Mouse (Mus musculus): ENCODE data around the gene Fxyd1. TPM values are rescaled to one million over a fixed set of nuclear protein-coding genes. Genes with fewer than 3 reads are reported as not detected.

Fxyd1 gene
- polyA plus RNA-seq, 1 experiment = not detected

DNA sequence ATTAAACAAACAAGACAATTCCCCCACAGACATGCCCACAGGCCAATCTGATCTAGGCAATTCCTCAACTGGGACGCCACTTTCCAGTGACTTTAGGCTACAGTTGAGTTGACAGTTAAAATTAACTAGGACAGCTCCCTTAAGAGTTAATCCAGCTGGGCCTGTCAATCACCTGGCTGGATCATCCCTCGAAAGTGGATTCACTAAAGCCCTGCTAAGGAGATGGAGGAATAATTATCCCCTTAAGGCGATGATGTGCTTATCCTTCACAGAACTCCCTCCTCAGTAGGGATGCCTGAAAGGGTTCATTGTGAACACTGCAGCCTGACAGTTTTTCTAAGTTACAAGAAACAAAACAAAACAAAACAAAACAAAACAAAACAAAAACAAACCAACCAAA, 23.6 kb upstream of the Fxyd1 start:
- no peak overlapping the region for H3K27ac ChIP-seq (ENCODE audit: insufficient read depth, low read depth, low read length)
- H3K4me3 ChIP-seq (ENCODE audit: insufficient read depth, low read length) = no peak overlapping the region
- TF ChIP-seq CTCF (IDR thresholded peaks at IDR 0.05; ENCODE audit: low read depth, low read length) (no peak), POLR2A (IDR thresholded peaks at IDR 0.05; ENCODE audit: borderline replicate concordance, low read depth, low read length) (no peak)
- H3K4me1 ChIP-seq (ENCODE audit: control insufficient read depth, insufficient read depth, low read length) = peaks cover 2% of the 10 kb centered on the region; the same call in 1 of the 2 replicates

DNA sequence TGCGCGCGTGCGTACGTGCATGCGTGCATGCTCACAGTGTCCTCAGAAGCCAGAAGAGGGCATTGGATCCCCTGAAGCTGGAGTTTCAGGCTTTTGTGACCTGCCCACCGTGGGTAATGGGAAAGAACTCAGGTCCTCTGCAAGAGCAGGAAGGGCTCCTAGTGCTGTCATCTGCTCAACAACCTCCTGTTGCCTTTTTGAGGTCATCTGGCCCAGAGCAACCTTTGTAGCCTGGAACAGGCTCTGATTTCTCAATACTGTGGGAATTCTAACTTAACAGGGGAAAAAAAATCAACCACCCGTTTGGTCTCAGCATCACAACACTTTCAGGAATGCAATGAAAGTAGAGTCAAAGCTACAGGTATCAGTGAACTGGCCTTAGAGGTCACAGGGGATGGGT, 22.7 kb upstream of the Fxyd1 start:
- Histone ChIP-seq H3K4me1 (ENCODE audit: control insufficient read depth, insufficient read depth, low read length) (no peaks in the 10 kb centered on the region), H3K4me3 (ENCODE audit: insufficient read depth, low read length) (no peak overlapping the region), H3K27ac (ENCODE audit: insufficient read depth, low read depth, low read length) (no peak overlapping the region)
- no peak for TF ChIP-seq CTCF (IDR thresholded peaks at IDR 0.05; ENCODE audit: low read depth, low read length)
- no peak for TF ChIP-seq POLR2A (IDR thresholded peaks at IDR 0.05; ENCODE audit: borderline replicate concordance, low read depth, low read length)

DNA sequence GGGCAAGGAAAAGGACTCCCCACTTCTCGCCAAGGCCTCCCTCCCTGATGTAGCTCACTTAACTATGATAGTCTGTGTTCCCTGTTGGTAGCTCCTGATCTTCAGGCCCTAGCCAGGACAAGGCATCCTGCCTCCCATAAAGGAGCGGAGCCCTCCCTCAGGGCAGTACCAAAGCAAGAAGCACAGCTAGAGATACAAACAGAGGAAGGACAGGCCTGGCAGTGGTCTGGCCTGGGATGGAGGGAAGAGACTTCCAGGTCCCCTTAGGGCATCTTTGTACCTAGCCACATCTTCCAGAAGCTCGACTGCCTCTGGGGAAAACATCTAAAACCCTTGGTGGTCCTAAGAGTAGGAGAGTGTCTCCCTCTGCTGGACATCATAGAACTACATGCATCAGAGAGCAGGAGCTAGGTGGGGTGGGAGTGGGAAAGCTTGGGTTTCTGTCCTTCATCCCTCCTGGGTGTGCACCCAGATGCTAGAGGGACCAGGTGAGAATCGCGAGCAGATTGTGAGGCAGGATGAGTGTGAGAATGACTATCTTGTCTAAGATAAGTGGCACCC, 21.0 kb upstream of the Fxyd1 start:
- no peak overlapping the region for H3K4me3 ChIP-seq (ENCODE audit: insufficient read depth, low read length)
- no peak overlapping the region for H3K27ac ChIP-seq (ENCODE audit: insufficient read depth, low read depth, low read length)
- no peak for TF ChIP-seq POLR2A (IDR thresholded peaks at IDR 0.05; ENCODE audit: borderline replicate concordance, low read depth, low read length)
- TF ChIP-seq CTCF (IDR thresholded peaks at IDR 0.05; ENCODE audit: low read depth, low read length) = peak; percentile 68
- no peaks in the 10 kb centered on the region for H3K4me1 ChIP-seq (ENCODE audit: control insufficient read depth, insufficient read depth, low read length)

DNA sequence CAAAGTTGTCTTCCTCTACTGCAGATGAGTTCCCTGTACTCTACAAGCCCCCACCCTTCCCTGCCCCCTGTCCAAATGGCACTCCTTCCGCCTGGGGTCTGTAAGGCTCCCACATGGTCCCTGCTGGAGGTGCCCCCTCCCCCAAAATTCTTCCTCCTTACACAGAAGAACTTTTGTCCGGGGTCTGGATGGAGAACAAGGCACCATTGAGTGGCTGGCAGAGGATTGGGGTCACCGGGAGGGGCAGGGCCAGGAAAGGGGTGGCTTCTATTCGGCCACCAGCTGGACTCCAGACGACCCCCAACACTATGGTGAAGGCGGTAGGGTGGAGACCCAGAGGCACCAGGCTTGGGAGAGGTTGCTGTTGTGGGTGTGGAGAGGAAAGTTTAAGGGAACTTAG, 20.5 kb upstream of the Fxyd1 start:
- Histone ChIP-seq H3K27ac (ENCODE audit: insufficient read depth, low read depth, low read length) (no peak overlapping the region), H3K4me3 (ENCODE audit: insufficient read depth, low read length) (no peak overlapping the region), H3K4me1 (ENCODE audit: control insufficient read depth, insufficient read depth, low read length) (no peaks in the 10 kb centered on the region)
- no peak for TF ChIP-seq POLR2A (IDR thresholded peaks at IDR 0.05; ENCODE audit: borderline replicate concordance, low read depth, low read length)
- TF ChIP-seq CTCF (IDR thresholded peaks at IDR 0.05; ENCODE audit: low read depth, low read length) = no peak

DNA sequence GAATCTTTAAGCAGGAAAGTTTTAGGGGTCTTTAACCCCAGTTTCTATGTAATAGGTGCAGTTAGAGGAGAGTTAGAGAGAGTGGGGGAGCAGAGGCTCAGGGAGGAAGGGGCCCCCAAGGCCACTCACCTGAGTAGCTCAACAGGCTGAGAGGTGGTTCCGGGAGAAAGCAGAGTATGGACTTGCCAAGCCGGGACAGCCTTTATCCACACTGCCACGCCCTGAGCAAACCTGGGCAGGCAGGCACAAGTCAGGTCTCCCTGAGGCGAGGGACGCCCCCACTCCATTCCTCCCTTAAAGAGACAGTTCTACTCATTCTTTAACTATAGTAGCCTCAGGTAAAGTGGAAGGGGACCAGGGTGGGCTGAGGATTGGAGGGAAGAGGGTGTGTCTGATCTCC, 19.5 kb upstream of the Fxyd1 start, which contains the start of gene Fxyd3:
TSS of gene Fxyd3 (minus strand) at position 213 of the 400 bp plus-strand sequence.
- TF ChIP-seq POLR2A (IDR thresholded peaks at IDR 0.05; ENCODE audit: borderline replicate concordance, low read depth, low read length) (no peak), CTCF (IDR thresholded peaks at IDR 0.05; ENCODE audit: low read depth, low read length) (no peak)
- Histone ChIP-seq H3K4me3 (ENCODE audit: insufficient read depth, low read length) (no peak within 1 kb of the TSS), H3K27ac (ENCODE audit: insufficient read depth, low read depth, low read length) (no peak within 1 kb of the TSS), H3K4me1 (ENCODE audit: control insufficient read depth, insufficient read depth, low read length) (no peaks in the 10 kb centered on the region)

DNA sequence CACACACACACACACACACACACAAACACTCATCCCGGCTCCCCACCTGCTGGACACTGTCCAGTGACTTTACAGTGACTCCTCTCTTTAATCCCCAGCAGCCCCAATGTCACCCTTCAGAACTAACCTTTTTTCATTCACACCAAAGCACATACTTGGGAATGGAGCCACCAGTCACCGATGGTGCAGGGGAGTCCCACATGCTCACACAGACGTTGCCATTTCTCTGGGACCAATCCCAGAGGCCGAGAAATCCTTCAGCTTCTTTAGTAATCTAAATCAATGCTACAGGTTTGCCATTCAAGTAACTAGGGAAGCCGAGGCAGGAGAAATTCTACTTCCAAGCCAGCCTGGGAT, 17.7 kb upstream of the Fxyd1 start:
- Histone ChIP-seq H3K4me3 (ENCODE audit: insufficient read depth, low read length) (no peak overlapping the region), H3K27ac (ENCODE audit: insufficient read depth, low read depth, low read length) (no peak overlapping the region), H3K4me1 (ENCODE audit: control insufficient read depth, insufficient read depth, low read length) (no peaks in the 10 kb centered on the region)
- no peak for TF ChIP-seq POLR2A (IDR thresholded peaks at IDR 0.05; ENCODE audit: borderline replicate concordance, low read depth, low read length)
- TF ChIP-seq CTCF (IDR thresholded peaks at IDR 0.05; ENCODE audit: low read depth, low read length) = no peak

GRCm38 (mm10) chr7:31074061-31074712, 17.2 kb upstream of the Fxyd1 start:
- H3K4me3 ChIP-seq (ENCODE audit: insufficient read depth, low read length) = no peak overlapping the region
- no peaks in the 10 kb centered on the region for H3K4me1 ChIP-seq (ENCODE audit: control insufficient read depth, insufficient read depth, low read length)
- H3K27ac ChIP-seq (ENCODE audit: insufficient read depth, low read depth, low read length) = no peak overlapping the region
- TF ChIP-seq POLR2A (IDR thresholded peaks at IDR 0.05; ENCODE audit: borderline replicate concordance, low read depth, low read length) (no peak), CTCF (IDR thresholded peaks at IDR 0.05; ENCODE audit: low read depth, low read length) (no peak)

DNA sequence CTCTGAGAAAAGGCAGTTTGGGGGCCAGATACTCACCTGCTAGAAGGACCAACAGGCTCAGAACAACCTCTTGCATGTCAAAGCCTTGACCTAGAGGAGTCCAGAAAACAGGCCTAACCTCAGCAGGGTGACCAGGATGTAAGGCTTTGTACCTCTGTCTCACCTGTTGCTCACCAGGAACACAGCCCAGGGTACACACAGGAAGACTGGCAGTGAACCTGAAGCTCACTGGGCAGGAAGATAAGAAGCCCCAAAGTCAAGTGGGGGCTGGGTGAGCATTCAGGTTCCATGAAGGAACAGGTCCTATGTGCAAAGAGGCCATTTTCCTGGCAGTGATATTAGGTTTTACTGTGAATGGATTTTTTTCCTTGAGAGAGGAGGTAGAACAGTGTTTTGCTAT, 16.5 kb upstream of the Fxyd1 start:
- Histone ChIP-seq H3K4me3 (ENCODE audit: insufficient read depth, low read length) (no peak overlapping the region), H3K4me1 (ENCODE audit: control insufficient read depth, insufficient read depth, low read length) (no peaks in the 10 kb centered on the region), H3K27ac (ENCODE audit: insufficient read depth, low read depth, low read length) (no peak overlapping the region)
- no peak for TF ChIP-seq POLR2A (IDR thresholded peaks at IDR 0.05; ENCODE audit: borderline replicate concordance, low read depth, low read length)
- no peak for TF ChIP-seq CTCF (IDR thresholded peaks at IDR 0.05; ENCODE audit: low read depth, low read length)

GRCm38 (mm10) chr7:31072326-31072725, 15.3 kb upstream of the Fxyd1 start:
- Histone ChIP-seq H3K27ac (ENCODE audit: insufficient read depth, low read depth, low read length) (no peak overlapping the region), H3K4me3 (ENCODE audit: insufficient read depth, low read length) (no peak overlapping the region), H3K4me1 (ENCODE audit: control insufficient read depth, insufficient read depth, low read length) (no peaks in the 10 kb centered on the region)
- TF ChIP-seq CTCF (IDR thresholded peaks at IDR 0.05; ENCODE audit: low read depth, low read length) = no peak
- no peak for TF ChIP-seq POLR2A (IDR thresholded peaks at IDR 0.05; ENCODE audit: borderline replicate concordance, low read depth, low read length)

- TF ChIP-seq POLR2A (IDR thresholded peaks at IDR 0.05; ENCODE audit: borderline replicate concordance, low read depth, low read length) = no peak
- Histone ChIP-seq H3K4me3 (ENCODE audit: insufficient read depth, low read length) (no peak overlapping the region), H3K27ac (ENCODE audit: insufficient read depth, low read depth, low read length) (no peak overlapping the region), H3K4me1 (ENCODE audit: control insufficient read depth, insufficient read depth, low read length) (no peaks in the 10 kb centered on the region)
Observed at GRCm38 (mm10) chr7:31070324-31070723, 13.3 kb upstream of the Fxyd1 start.

Measured in bone marrow macrophage, adult 2 months (primary cell).